Mouse (Mus musculus) natural killer cell, adult 2 months (primary cell): ENCODE data around the gene Sept6.

Experiments
- DNase-seq, 2 experiments: peaks; one replicate each; pipeline ENCODE4 v3.0.0; 2022; ENCODE audit warnings: low spot score in 2 of 2

Gene Sept6

DNA sequence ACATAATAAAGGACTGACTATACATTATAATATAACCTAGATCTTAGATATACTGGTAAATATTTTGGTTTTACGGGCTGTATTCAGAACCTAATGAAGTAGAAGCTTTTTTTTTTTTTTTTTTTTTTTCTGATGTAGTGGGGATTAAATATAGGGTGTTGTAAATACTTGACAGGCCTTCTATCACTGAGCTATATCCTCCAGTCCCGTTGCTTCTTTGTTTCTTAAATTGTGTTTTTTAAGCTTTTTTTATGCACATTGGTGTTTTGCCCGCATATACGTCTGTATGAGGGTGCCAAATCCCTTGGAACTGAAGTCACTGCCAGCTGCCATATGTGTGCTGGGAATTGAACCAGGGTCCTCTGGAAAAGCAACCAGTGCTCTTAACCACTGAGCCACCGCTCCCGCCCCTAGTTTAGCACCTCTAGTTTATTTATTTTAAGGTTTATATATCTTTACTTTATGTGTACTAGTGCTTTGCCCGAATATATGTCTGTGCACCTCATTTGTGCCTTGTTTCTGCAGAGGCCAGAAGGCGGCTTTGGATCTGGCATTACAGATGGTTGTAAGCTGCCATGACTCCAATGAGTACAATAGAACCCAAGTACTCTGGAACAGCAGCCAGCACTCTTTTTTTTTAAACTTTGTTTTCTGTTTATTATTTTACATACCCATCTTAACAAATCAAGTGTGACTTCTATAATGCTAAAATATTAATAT, 126.8 kb downstream of the Sept6 start:
- DNase-seq = no peak

DNA sequence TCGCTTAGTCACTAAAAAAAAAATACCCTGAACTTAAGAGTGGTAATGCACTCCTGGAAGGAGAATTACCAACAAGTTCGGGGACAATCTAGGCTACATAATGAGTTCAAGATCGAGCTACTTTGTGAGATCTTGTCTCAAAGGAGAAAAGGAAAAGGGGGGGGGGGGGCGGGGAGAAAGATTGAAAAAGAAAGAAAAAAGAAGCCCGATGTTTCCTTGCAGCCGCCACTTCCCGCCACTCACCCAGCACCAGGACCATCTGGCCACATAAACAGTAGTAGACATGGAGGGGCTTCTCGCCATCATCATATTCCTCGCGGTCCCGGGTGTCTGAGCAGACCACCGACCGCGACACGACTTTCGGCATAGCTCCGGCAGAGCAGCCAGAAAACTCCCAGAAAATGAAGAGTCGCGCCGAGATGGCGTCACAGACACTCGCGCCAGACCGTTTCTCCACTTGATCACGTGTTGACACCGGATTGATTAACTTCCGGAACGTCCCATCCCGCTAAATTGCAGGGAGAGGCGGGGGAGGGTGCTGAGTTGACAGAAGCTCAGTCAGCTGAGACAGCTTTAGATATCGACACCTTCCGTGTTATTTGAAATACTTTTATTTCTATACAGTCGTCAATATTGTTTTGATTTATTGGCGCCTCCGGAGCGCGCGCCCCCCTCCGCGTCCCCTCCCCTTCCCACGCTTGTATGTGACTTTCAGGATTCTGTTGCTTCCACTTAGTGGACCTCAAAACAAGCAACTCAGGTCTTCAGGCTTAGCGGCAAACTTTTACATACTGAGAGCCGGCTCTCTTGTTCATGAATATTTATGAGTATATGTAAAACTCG, 127.6 kb downstream of the Sept6 start:
- DNase-seq = peak; percentile 72 to 75
